Mouse (Mus musculus) CH12.LX (cell line): ENCODE data around the gene Slc24a3. TPM values are rescaled to one million over a fixed set of nuclear protein-coding genes. Genes with fewer than 3 reads are reported as not detected.

Source experiments
- DNase-seq: peaks from one replicate; pipeline ENCODE4 v3.0.0-alpha.2; 2013; ENCODE audit errors: extremely low read depth
- H3K27ac ChIP-seq: 2 replicates; pipeline ENCODE4 v1.5.1; 2012; ENCODE audit warnings: low read depth, mild to moderate bottlenecking, control low read depth, moderate library complexity; ENCODE audit not compliant: insufficient read depth
- H3K27me3 ChIP-seq: replicated peaks from 2 replicates; pipeline ENCODE3; 2012; ENCODE audit warnings: inconsistent platforms
- H3K36me3 ChIP-seq, 2 experiments: replicated peaks in 1 of 2; 2 replicates each; pipeline versions ENCODE3 to v1.6.1; 2012; ENCODE audit warnings: inconsistent platforms in 1 of 2, low read length in 1 of 2, mild to moderate bottlenecking in 1 of 2, mixed read lengths in 1 of 2, moderate library complexity in 1 of 2; ENCODE audit not compliant: control insufficient read depth in 1 of 2, insufficient read depth in 1 of 2
- H3K4me1 ChIP-seq, 2 experiments: 2 replicates each; pipeline ENCODE4 v1.6.1; 2012; ENCODE audit warnings: inconsistent platforms in 1 of 2, moderate library complexity in 1 of 2; ENCODE audit not compliant: insufficient read depth in 2 of 2, control insufficient read depth in 1 of 2
- H3K4me2 ChIP-seq: 2 replicates; pipeline ENCODE4 v1.6.1; 2012; ENCODE audit warnings: low read depth, mild to moderate bottlenecking, control low read depth; ENCODE audit not compliant: poor library complexity, insufficient read depth, severe bottlenecking
- H3K4me3 ChIP-seq, 3 experiments: fragments of 150-350 bp in 1 of 3; sonication (generic) in 1 of 3; replicated peaks in 1 of 3; 2 replicates each; pipeline versions ENCODE3 to v1.5.1; 2011 to 2012; ENCODE audit warnings: low read depth in 2 of 3, low read length in 2 of 3, mild to moderate bottlenecking in 2 of 3, moderate library complexity in 2 of 3, control low read depth in 1 of 3, improper control_type of control experiment in 1 of 3, inconsistent platforms in 1 of 3, mixed read lengths in 1 of 3; ENCODE audit not compliant: poor library complexity in 1 of 3
- H3K79me2 ChIP-seq: replicated peaks from 2 replicates; pipeline ENCODE4 v1.6.1; 2012; ENCODE audit warnings: mild to moderate bottlenecking, moderate library complexity; ENCODE audit not compliant: control insufficient read depth, poor library complexity, insufficient read depth, severe bottlenecking; ENCODE audit errors: extremely low read depth
- H3K9ac ChIP-seq: 2 replicates; pipeline ENCODE4 v1.6.1; 2012; ENCODE audit warnings: low read depth, mild to moderate bottlenecking, control low read depth, moderate library complexity; ENCODE audit not compliant: insufficient read depth
- H3K9me3 ChIP-seq: replicated peaks from 2 replicates; pipeline ENCODE3; 2012; ENCODE audit warnings: low read length, inconsistent platforms, mixed read lengths
- ELF1 ChIP-seq: IDR thresholded peaks from 2 replicates; pipeline ENCODE4 v1.6.1; 2014; ENCODE audit warnings: low read depth, mild to moderate bottlenecking, inconsistent platforms, low read length, improper control_type of control experiment
- EP300 ChIP-seq: IDR thresholded peaks from 2 replicates; pipeline ENCODE4 v1.6.1; 2011; ENCODE audit warnings: low read length, improper control_type of control experiment
- ETS1 ChIP-seq: conservative IDR thresholded peaks from 2 replicates; pipeline ENCODE4 v1.6.1; 2012; ENCODE audit warnings: low read depth, mild to moderate bottlenecking, inconsistent platforms, low read length, improper control_type of control experiment, moderate library complexity
- GABPA ChIP-seq: IDR thresholded peaks from 2 replicates; pipeline ENCODE4 v1.6.1; 2012; ENCODE audit warnings: low read depth, low read length, improper control_type of control experiment, inconsistent platforms; ENCODE audit not compliant: insufficient replicate concordance
- HCFC1 ChIP-seq: IDR thresholded peaks from 2 replicates; pipeline ENCODE4 v1.6.1; 2012; ENCODE audit warnings: low read depth, mild to moderate bottlenecking, inconsistent platforms, low read length, improper control_type of control experiment
- IRF4 ChIP-seq: IDR thresholded peaks from 2 replicates; pipeline ENCODE4 v1.6.1; 2014; ENCODE audit warnings: low read depth, mild to moderate bottlenecking, inconsistent platforms, low read length, improper control_type of control experiment
- JUN ChIP-seq: IDR thresholded peaks from 2 replicates; pipeline ENCODE4 v1.6.1; 2011; ENCODE audit warnings: low read depth, mild to moderate bottlenecking, low read length, improper control_type of control experiment, moderate library complexity; ENCODE audit not compliant: insufficient read depth
- MAFK ChIP-seq: IDR thresholded peaks from 2 replicates; pipeline ENCODE4 v1.6.1; 2011; ENCODE audit warnings: low read length, improper control_type of control experiment; ENCODE audit not compliant: insufficient replicate concordance
- MAX ChIP-seq: IDR thresholded peaks from 2 replicates; pipeline ENCODE4 v1.6.1; 2011; ENCODE audit warnings: low read length, improper control_type of control experiment
- MXI1 ChIP-seq: IDR thresholded peaks from 2 replicates; pipeline ENCODE4 v1.6.1; 2011; ENCODE audit warnings: mild to moderate bottlenecking, low read depth, low read length, improper control_type of control experiment
- MYC ChIP-seq: IDR thresholded peaks from 2 replicates; pipeline ENCODE4 v1.6.1; 2011; ENCODE audit warnings: low read depth, mild to moderate bottlenecking, improper control_type of control experiment, low read length
- POLR2A ChIP-seq: IDR thresholded peaks from 2 replicates; pipeline ENCODE4 v1.6.1; 2011; ENCODE audit warnings: low read depth, mild to moderate bottlenecking, improper control_type of control experiment, low read length
- RAD21 ChIP-seq: IDR thresholded peaks from 2 replicates; pipeline ENCODE4 v1.6.1; 2011; ENCODE audit warnings: low read depth, mild to moderate bottlenecking, low read length, improper control_type of control experiment, moderate library complexity
- RCOR1 ChIP-seq: conservative IDR thresholded peaks from 2 replicates; pipeline ENCODE4 v1.6.1; 2012; ENCODE audit warnings: low read depth, mild to moderate bottlenecking, inconsistent platforms, low read length, improper control_type of control experiment
- TBP ChIP-seq: conservative IDR thresholded peaks from 2 replicates; pipeline ENCODE4 v1.6.1; 2011; ENCODE audit warnings: low read depth, low read length, improper control_type of control experiment
- ZMIZ1 ChIP-seq: IDR thresholded peaks from 2 replicates; pipeline ENCODE4 v1.6.1; 2012; ENCODE audit warnings: low read depth, mild to moderate bottlenecking, inconsistent platforms, low read length, improper control_type of control experiment
- dilution Hi-C: fragments of 300-500 bp; cut with MboI; formaldehyde crosslinking; loops from 2 replicates; pipeline ENCODE4 v1.14.3; 2020; ENCODE audit warnings: low sequenced_read_pairs; ENCODE audit not compliant: extremely low pct_unique_long_range_greater_than_20kb, extremely low pct_ligation_motif_present
- in situ Hi-C: fragments of 300-500 bp; cut with MboI; formaldehyde crosslinking; loops from 3 replicates; pipeline ENCODE4 v1.14.3; 2019; ENCODE audit warnings: low sequenced_read_pairs, low pct_ligation_motif_present, low pct_unique_long_range_greater_than_20kb, mixed read lengths
- polyA plus RNA-seq: library from polyadenylated mRNA; unstranded; fragments of >175 nt; gene quantifications from 2 replicates; pipeline ENCODE4 v1.2.1, GENCODE M21; 2012; ENCODE audit warnings: low read depth; ENCODE audit not compliant: insufficient read length
- total RNA-seq, 2 experiments: library from RNA; depleted of rRNA; stranded (reverse); fragments of 300-350 nt in 1 of 2; fragments of >200 nt in 1 of 2; gene quantifications; 2 replicates each; pipeline ENCODE4 v1.2.3; 2012 to 2014

The Slc24a3 gene
- total and polyA plus RNA-seq, 3 experiments = not detected

GRCm38 (mm10) chr2:145583103-145583502 lies 415.5 kb downstream of the Slc24a3 start:
- H3K27ac ChIP-seq = no peak overlapping the region
- no peaks in the 10 kb centered on the region for H3K36me3 ChIP-seq
- H3K79me2 ChIP-seq = no peaks in the 10 kb centered on the region
- H3K4me2 ChIP-seq = no peak overlapping the region
- in situ Hi-C loops = loop anchor here (25.0 kb wide), 1 partner anchor 421 kb away; the partner anchor contains the start of gene Slc24a3
- H3K9ac ChIP-seq = no peak overlapping the region
- no peak for DNase-seq
- no peaks in the 10 kb centered on the region for H3K27me3 ChIP-seq
- TF ChIP-seq GABPA = no peak
- TF ChIP-seq ZMIZ1 = no peak
- no peak for TF ChIP-seq RAD21
- no peak for TF ChIP-seq MAX
- no peak for TF ChIP-seq TBP
- no peak for TF ChIP-seq ELF1
- no peak for TF ChIP-seq POLR2A
- TF ChIP-seq RCOR1 = no peak
- TF ChIP-seq ETS1 = no peak
- no peak for TF ChIP-seq MAFK
- TF ChIP-seq EP300 = no peak
- no peak for TF ChIP-seq JUN
- TF ChIP-seq MYC = no peak
- TF ChIP-seq HCFC1 = no peak
- no peak for TF ChIP-seq MXI1
- no peak overlapping the region for H3K4me3 ChIP-seq
- H3K9me3 ChIP-seq = no peaks in the 10 kb centered on the region
- dilution Hi-C loops = no loop called here
- no peaks in the 10 kb centered on the region for H3K4me1 ChIP-seq

GRCm38 (mm10) chr2:145585437-145585836 lies 417.9 kb downstream of the Slc24a3 start:
- no peaks in the 10 kb centered on the region for H3K79me2 ChIP-seq
- H3K4me3 ChIP-seq = no peak overlapping the region
- no peaks in the 10 kb centered on the region for H3K36me3 ChIP-seq
- no peaks in the 10 kb centered on the region for H3K9me3 ChIP-seq
- H3K27ac ChIP-seq = no peak overlapping the region
- DNase-seq = no peak
- TF ChIP-seq RCOR1 = no peak
- TF ChIP-seq IRF4 = no peak
- TF ChIP-seq, all 38 proteins: peak for 0
- in situ Hi-C loops (loop anchor here (25.0 kb wide), 1 partner anchor 423 kb away; the partner anchor contains the start of gene Slc24a3), dilution Hi-C loops (no loop called here)
- H3K4me2 ChIP-seq = no peak overlapping the region
- peaks cover 3% of the 10 kb centered on the region for H3K27me3 ChIP-seq
- no peak overlapping the region for H3K9ac ChIP-seq
- no peaks in the 10 kb centered on the region for H3K4me1 ChIP-seq
